Mouse (Mus musculus): ENCODE measurements around the gene Cwc27. TPM values are rescaled to one million over a fixed set of nuclear protein-coding genes. Genes with fewer than 3 reads are reported as not detected.

The Cwc27 gene
- total RNA-seq, 2 experiments from 2014 or later, result 18.9 to 25.1 TPM

DNA sequence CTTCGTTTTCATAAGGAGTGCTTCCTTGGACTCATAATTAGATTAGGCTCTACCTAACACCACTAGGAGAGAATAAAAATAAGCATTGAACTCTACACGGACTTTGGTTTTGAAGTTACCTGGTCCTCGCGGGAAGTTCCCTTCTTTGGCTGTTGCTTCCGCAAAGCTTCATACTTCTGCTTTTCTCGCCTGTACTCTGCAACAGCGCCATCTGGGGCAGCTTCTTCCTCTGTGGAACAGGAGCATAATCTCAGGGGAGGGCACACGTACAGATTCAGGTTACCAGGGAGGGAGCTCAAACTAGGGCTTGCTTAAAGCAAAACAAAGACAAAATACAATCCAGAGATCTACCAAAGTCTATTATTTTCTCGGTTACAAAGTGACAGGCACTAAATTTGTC lies 155.8 kb downstream of the Cwc27 start:
- Histone ChIP-seq H3K4me3 (no peak overlapping the region), H3K27ac (no peak overlapping the region)
- no peak; the same call in 1 of the 2 replicates for TF ChIP-seq CTCF (IDR thresholded peaks at IDR 0.05)
- DNase-seq (ENCODE audit: extremely low spot score in 1 of 2, low spot score in 2 of 2), result no peak
- intact Hi-C loops (cut with DNase I), result no loop called here

DNA sequence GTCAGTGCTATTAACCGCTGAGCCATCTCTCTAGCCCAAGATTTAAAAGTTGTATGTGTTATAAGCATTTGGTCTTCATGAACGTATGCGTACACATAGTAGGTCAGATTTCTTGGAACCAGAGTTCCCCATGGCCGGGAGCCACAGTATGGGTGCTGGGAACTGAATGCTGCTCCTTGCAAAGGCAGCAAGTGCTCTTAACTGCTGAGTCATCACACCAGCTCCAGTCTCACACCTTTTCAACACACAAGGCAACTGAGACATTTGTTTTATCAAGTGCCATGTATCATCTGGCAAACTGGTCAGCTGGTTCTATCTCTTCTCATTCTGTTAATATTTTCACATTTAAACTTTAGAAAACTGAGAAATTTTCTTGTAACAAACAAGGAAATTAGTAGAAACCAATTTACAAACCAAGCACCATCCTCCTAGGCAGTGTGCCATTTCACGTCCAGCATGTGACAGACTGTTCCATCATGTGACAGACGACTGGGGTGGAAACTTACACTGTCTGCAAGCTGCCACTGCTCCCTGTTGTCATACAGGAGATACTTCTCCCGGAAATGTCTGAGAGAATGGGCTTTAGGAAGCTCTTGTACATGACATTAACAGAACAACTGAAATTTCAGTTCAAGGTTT lies 156.8 kb downstream of the Cwc27 start:
- H3K4me3 ChIP-seq, result no peak overlapping the region
- no peak overlapping the region for H3K27ac ChIP-seq
- no peak for TF ChIP-seq CTCF (IDR thresholded peaks at IDR 0.05)
- intact Hi-C loops (cut with DNase I), result no loop called here
- no peak for DNase-seq (ENCODE audit: extremely low spot score in 1 of 2, low spot score in 2 of 2)

DNA sequence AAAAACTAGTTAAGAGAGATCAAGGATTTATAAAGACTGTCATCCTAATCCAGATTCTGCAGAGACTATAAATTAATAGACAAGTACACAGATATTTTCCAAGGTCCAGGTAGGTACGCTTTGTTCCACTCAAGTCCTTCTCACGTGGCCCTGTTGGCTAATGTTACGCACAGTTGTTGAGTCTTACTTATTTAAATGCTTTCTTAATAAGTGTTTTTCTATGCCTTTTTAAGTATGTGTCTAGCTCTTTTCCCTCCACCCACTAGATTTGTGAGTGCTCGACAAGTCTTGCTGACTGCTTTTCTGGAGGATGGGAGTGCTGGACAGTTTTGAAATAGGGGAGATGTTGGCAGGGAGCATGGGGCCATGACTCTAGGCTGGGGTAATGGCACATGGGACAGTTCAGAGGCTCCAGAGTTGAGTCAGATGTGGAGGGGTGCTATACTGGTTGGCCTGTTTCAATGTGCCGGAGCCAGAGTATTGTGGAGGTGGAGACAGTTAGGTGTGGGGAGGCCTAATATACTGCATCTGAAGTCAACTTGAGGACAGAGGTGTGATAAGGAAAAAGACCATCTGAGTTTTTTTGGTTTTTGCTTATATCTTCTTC lies 160.2 kb downstream of the Cwc27 start:
- intact Hi-C loops (cut with DNase I), result no loop called here
- DNase-seq (ENCODE audit: extremely low spot score in 1 of 2, low spot score in 2 of 2), result no peak
- TF ChIP-seq CTCF (IDR thresholded peaks at IDR 0.05), result no peak

DNA sequence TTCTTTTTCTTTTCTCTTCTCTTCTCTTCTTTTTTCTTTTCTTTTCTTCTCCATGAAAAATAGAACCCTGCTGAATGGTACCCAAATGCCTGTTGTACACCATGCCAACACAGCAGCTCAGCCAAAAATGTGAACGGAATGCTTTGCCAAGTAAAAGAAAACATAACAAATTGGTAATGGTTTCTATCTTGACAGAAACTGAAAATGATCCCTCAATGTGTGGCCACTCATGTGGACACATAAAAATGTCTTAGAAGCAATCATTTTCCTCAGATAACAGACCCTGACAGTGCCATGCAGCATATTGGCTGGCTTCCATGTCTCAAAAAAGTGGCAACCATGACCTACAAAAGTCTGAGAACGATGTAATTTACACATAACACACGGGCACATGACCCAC lies 161.8 kb downstream of the Cwc27 start:
- Histone ChIP-seq H3K27ac (no peak overlapping the region), H3K4me3 (no peak overlapping the region)
- no peak for DNase-seq (ENCODE audit: extremely low spot score in 1 of 2, low spot score in 2 of 2)
- no peak for TF ChIP-seq CTCF (IDR thresholded peaks at IDR 0.05)
- intact Hi-C loops (cut with DNase I), result no loop called here

More for the DNA sequence above, 160.2 kb downstream of the Cwc27 start:
- Histone ChIP-seq H3K27ac (no peak overlapping the region), H3K4me3 (no peak overlapping the region)

DNA sequence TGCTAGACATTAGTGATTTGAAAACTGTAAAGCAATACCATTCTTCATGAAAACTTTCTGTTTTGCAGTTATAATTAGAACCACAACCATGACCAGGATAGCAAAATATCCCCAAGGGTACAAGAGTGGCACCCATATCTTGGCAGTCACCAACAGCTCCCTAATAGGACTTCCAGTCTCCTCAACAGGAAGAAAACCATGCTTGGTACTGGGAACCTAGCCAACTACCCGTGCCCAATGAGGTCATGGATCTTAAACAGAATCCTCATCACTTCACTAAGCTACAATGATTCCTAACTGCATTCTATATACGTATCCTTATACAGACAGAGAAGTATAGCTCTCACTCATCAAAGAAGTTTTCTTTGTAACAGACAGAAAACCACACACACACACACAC lies 165.2 kb downstream of the Cwc27 start:
- intact Hi-C loops (cut with DNase I), result no loop called here
- no peak for DNase-seq (ENCODE audit: extremely low spot score in 1 of 2, low spot score in 2 of 2)
- H3K4me3 ChIP-seq, result no peak overlapping the region
- no peak for TF ChIP-seq CTCF (IDR thresholded peaks at IDR 0.05)
- H3K27ac ChIP-seq, result no peak overlapping the region

DNA sequence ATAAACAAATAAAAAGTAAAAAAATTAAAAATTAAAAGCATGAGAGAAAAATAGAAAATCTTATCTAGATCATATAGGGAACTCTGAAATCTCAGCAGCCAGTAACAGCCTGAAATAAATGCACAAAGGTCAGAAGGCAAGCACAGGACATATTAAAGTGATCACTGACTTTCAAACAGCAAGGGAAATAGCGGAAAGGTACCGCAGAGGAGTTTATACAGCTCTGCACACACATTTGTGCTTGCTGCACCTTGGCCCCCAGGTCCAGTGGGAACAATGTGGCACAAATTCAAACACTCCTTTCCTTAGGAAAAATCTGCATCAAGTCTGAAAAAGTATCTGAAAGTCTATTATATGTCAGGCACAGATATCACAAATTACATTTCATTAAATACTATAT lies 166.3 kb downstream of the Cwc27 start:
- intact Hi-C loops (cut with DNase I), result no loop called here
- no peak for DNase-seq (ENCODE audit: extremely low spot score in 1 of 2, low spot score in 2 of 2)
- TF ChIP-seq CTCF (IDR thresholded peaks at IDR 0.05), result no peak
- Histone ChIP-seq H3K27ac (no peak overlapping the region), H3K4me3 (no peak overlapping the region)

DNA sequence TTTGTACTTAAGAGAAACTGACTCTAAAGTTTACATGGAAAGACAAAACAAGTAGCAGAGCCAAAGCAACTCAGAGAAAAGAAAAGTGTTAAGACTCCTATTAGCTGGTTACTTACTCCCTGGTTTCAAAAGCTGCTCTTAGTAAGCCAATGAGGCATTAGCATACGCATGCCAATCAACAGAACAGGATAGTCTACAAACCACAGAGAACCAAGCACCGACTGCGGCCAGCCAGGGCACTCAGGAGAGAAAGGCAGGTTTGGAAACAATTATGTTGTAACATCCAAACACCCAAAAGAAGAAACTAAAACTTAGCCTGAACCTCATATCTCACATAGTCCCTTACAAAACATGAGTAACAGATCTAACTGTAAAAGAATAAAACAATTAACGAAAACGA lies 166.8 kb downstream of the Cwc27 start:
- intact Hi-C loops (cut with DNase I), result no loop called here
- no peak overlapping the region for H3K4me3 ChIP-seq
- TF ChIP-seq CTCF (IDR thresholded peaks at IDR 0.05), result no peak
- no peak for DNase-seq (ENCODE audit: extremely low spot score in 1 of 2, low spot score in 2 of 2)
- H3K27ac ChIP-seq, result no peak overlapping the region

DNA sequence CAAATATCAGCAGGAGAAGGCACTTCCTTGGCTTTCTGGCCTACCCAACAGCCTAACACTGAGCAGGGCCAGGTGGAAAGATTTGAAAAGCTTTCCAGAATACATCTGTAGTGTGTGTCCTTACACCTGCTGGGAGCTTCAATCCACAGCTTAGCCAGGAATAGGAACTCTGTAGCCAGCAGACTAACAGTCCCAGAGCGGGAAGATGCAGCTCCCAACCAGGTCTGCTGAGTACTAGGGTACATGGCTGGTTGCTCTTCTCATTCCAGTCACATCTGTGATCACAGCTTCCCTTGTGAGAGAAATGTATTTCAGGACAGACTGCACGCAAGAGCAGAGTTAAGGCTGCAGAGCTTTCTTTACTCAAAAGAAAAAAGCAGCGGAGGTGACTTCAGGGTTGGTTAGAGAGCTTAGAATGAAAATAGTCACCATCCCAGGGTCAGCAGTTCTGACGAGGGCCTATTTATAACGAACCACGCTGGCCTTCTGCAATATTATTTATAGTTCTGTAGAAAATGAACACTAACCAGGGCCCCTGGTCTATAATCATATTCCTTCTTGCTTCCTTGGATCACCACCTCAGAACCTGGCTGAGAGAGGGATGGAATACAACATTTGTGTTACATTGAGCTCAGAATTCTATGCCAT lies 171.0 kb downstream of the Cwc27 start:
- intact Hi-C loops (cut with DNase I), result no loop called here

DNA sequence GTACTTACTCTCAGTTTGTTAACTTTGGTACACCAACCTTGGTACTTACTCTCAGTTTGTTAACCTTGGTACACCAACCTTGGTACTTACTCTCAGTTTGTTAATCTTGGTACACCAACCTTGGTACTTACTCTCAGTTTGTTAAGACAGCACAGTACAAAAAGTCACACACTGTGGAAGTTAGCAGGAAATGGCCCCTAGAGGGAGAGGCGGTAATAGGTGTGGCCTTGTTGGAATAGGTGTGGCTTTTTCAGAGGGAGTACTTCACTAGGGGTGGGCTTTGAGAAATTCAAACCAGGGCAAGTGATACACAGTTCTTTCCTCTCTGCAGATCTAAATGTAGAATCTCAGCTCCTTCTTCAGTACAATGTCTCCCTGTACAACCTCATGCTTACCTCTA lies 172.8 kb downstream of the Cwc27 start:
- no peak overlapping the region for H3K27ac ChIP-seq
- intact Hi-C loops (cut with DNase I), result no loop called here
- TF ChIP-seq CTCF (IDR thresholded peaks at IDR 0.05), result no peak

More for the DNA sequence above, 171.0 kb downstream of the Cwc27 start:
- no peak overlapping the region for H3K27ac ChIP-seq
- no peak overlapping the region for H3K4me3 ChIP-seq
- no peak for TF ChIP-seq CTCF (IDR thresholded peaks at IDR 0.05)
- DNase-seq (ENCODE audit: extremely low spot score in 1 of 2, low spot score in 2 of 2), result no peak

DNA sequence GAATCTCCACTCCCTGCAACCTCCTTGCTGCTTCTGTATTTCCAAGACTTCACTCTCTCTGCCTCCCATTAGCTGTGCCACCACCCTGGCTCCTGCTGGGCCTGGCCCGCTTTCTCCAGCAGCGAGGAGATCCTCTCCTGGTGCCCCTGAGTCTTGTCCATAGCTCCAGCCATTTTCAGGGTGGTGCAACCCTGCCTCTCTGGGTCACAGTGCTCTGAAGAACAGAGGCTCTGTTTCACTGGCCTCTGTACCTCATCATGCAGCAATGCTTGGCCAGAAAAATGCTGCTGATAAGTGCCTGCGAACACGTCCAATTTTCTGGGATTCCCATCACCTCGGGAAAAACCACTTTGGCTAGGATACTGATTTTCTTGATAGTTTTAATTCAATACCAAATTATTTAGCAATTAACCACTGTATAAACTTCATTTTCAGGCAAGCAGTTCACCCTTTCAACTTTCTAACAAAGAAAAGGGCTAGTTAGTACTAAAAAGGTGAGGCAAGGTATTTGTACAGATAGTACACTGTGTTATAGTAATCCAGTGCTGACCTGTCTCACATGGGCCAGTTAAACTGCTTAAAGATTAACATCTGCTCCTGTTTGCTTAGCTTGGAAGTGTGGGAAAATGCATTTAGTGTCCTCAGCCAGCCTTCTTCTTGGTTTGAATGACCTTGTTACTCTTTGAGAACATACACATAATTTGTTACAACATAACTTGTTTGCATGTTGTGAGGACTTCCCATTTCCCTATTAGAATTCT lies 176.1 kb downstream of the Cwc27 start:
- no peak for DNase-seq (ENCODE audit: extremely low spot score in 1 of 2, low spot score in 2 of 2)
- intact Hi-C loops (cut with DNase I), result no loop called here
- no peak overlapping the region for H3K27ac ChIP-seq
- H3K4me3 ChIP-seq, result no peak overlapping the region
- TF ChIP-seq CTCF (IDR thresholded peaks at IDR 0.05), result no peak

More for the DNA sequence above, 172.8 kb downstream of the Cwc27 start:
- no peak overlapping the region for H3K4me3 ChIP-seq
- no peak for DNase-seq (ENCODE audit: extremely low spot score in 1 of 2, low spot score in 2 of 2)

DNA sequence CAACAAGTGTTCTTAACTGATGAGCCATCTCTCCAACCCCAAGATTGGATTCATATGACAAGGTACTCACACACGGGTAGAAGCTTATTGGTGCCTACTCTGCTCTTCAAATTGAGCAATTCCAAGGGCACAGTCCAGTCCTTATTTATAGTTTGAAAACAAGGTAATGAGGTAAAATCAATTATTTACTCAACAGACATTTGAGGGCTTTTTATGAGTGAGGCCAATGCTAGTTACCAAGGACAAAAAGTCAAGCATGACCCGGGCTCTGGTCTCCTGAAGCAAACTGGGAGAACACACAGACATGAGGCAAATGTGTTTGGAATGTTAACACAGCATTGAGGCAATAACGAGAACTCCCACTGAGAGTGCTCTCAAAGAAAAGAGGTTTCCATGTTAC lies 178.0 kb downstream of the Cwc27 start:
- no peak for DNase-seq (ENCODE audit: extremely low spot score in 1 of 2, low spot score in 2 of 2)
- intact Hi-C loops (cut with DNase I), result no loop called here
- Histone ChIP-seq H3K4me3 (no peak overlapping the region), H3K27ac (no peak overlapping the region)
- TF ChIP-seq CTCF (IDR thresholded peaks at IDR 0.05), result no peak

DNA sequence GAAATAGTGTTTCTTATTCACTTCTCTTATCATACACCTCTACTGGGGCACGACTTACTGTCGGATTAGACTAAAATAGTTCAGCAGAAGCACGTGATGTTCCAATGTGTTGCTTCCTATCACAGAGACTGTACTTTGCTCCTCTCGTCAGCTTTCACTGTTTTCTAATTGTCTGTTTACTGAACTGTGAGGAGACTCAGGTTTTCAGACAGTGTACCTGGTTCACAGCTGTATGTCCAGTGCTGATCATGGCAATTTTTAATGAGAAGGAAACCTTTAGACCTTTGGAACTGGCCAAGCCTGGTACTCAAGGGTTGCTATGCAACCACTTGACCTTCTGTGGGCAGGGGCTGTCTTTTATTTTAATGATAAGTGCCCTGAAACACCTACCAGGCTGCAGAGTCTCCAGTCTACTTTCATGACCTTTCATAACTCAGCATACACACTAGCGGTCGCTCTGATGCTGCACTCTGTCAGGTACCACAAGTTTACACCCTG lies 180.9 kb downstream of the Cwc27 start:
- TF ChIP-seq CTCF (IDR thresholded peaks at IDR 0.05), result no peak
- intact Hi-C loops (cut with DNase I), result no loop called here

More for the DNA sequence above, 180.9 kb downstream of the Cwc27 start:
- Histone ChIP-seq H3K27ac (no peak overlapping the region), H3K4me3 (no peak overlapping the region)
- DNase-seq (ENCODE audit: extremely low spot score in 1 of 2, low spot score in 2 of 2), result no peak

Data from left cerebral cortex, adult 2 months (tissue).